Mouse (Mus musculus) lung, adult 2 months (tissue): Measurements from ENCODE around the gene Hmgcll1. TPM values are rescaled to one million over a fixed set of nuclear protein-coding genes. Genes with fewer than 3 reads are reported as not detected.

Experiments used
- DNase-seq: peaks from one replicate; pipeline ENCODE4 v3.0.0; 2022
- H3K4me1 ChIP-seq: fragments of 200-500 bp; 2 replicates; pipeline ENCODE4 v1.6.1; 2011; ENCODE audit warnings: low read length; ENCODE audit not compliant: control insufficient read depth, insufficient read depth
- H3K4me3 ChIP-seq: fragments of 200-500 bp; replicated peaks from 2 replicates; pipeline ENCODE3; 2011; ENCODE audit warnings: low read depth, mild to moderate bottlenecking, control low read depth, low read length; ENCODE audit errors: extremely low read depth
- CTCF ChIP-seq: fragments of 200-500 bp; IDR thresholded peaks from 2 replicates; pipeline ENCODE4 v1.5.1; 2011; ENCODE audit warnings: mild to moderate bottlenecking, low read length, control low read depth; ENCODE audit not compliant: insufficient read depth
- POLR2A ChIP-seq: fragments of 200-500 bp; IDR thresholded peaks from 2 replicates; pipeline ENCODE4 v1.6.1; 2011; ENCODE audit warnings: low read depth, mild to moderate bottlenecking, control low read depth, low read length, borderline replicate concordance; ENCODE audit errors: extremely low read depth
- WGBS: fragments of 180-500 bp; shearing (Covaris S2); methylation state at CpG from one replicate; pipeline ENCODE4 v1.1.7; 2018; 5-methylcytosine and 5-hydroxymethylcytosine counted together
- polyA plus RNA-seq: library from polyadenylated mRNA; depleted of rRNA; stranded (reverse); fragments of >200 nt; gene quantifications from 2 replicates; pipeline ENCODE4 v1.2.3, GENCODE M21; 2012; rRNA removed

The Hmgcll1 gene
- polyA plus RNA-seq, 1 experiment: 2.7 TPM

GRCm38 (mm10) chr9:76129353-76129752 is 114.7 kb downstream of the Hmgcll1 start:
- no peak overlapping the region for H3K4me3 ChIP-seq
- no peak for TF ChIP-seq CTCF
- TF ChIP-seq POLR2A: no peak
- no peak for DNase-seq
- H3K4me1 ChIP-seq: no peaks in the 10 kb centered on the region
- 66% methylated on average over 1 of the region's 1 CpGs for WGBS

GRCm38 (mm10) chr9:76134042-76134441 is 119.4 kb downstream of the Hmgcll1 start:
- Histone ChIP-seq H3K4me3 (no peak overlapping the region), H3K4me1 (no peaks in the 10 kb centered on the region)
- 83% methylated on average over 6 of the region's 6 CpGs for WGBS
- DNase-seq: no peak
- TF ChIP-seq CTCF: no peak
- TF ChIP-seq POLR2A: no peak

GRCm38 (mm10) chr9:76138378-76139109 is 123.9 kb downstream of the Hmgcll1 start:
- H3K4me3 ChIP-seq: no peak overlapping the region
- H3K4me1 ChIP-seq: no peaks in the 10 kb centered on the region
- DNase-seq: no peak
- TF ChIP-seq POLR2A (no peak), CTCF (no peak)
- WGBS: 77% methylated on average over 3 of the region's 3 CpGs

- Histone ChIP-seq H3K4me1 (no peaks in the 10 kb centered on the region), H3K4me3 (no peak overlapping the region)
- 70% methylated on average over 3 of the region's 3 CpGs for WGBS
- DNase-seq: no peak
- no peak for TF ChIP-seq POLR2A
- no peak for TF ChIP-seq CTCF
Observed at GRCm38 (mm10) chr9:76145593-76145992, 130.9 kb downstream of the Hmgcll1 start.

GRCm38 (mm10) chr9:76162446-76162845 is 147.8 kb downstream of the Hmgcll1 start:
- Histone ChIP-seq H3K4me3 (no peak overlapping the region), H3K4me1 (no peaks in the 10 kb centered on the region)
- DNase-seq: no peak
- TF ChIP-seq POLR2A: no peak
- TF ChIP-seq CTCF: no peak
- 29% methylated on average over 8 of the region's 8 CpGs for WGBS

- TF ChIP-seq POLR2A (no peak), CTCF (0 out of 2 replicates have a peak, but pooled peaks have one; percentile 21)
- H3K4me1 ChIP-seq: no peaks in the 10 kb centered on the region
- H3K4me3 ChIP-seq: no peak overlapping the region
- DNase-seq: peak; percentile 7
- 36% methylated on average over 3 of the region's 3 CpGs for WGBS
Observed at GRCm38 (mm10) chr9:76168355-76168754, 153.7 kb downstream of the Hmgcll1 start.

GRCm38 (mm10) chr9:76172686-76173295 is 158.1 kb downstream of the Hmgcll1 start:
- 62% methylated on average over 5 of the region's 5 CpGs for WGBS

GRCm38 (mm10) chr9:76179221-76179620 is 164.6 kb downstream of the Hmgcll1 start:
- DNase-seq: no peak
- TF ChIP-seq POLR2A: no peak
- TF ChIP-seq CTCF: no peak
- no peaks in the 10 kb centered on the region for H3K4me1 ChIP-seq
- H3K4me3 ChIP-seq: no peak overlapping the region

More at GRCm38 (mm10) chr9:76172686-76173295, 158.1 kb downstream of the Hmgcll1 start:
- Histone ChIP-seq H3K4me3 (no peak overlapping the region), H3K4me1 (no peaks in the 10 kb centered on the region)
- DNase-seq: no peak
- TF ChIP-seq POLR2A (no peak), CTCF (no peak)

Other genes starting within 250 kb of the Hmgcll1 start
- 7.3 and 13.3 TPM in 2 replicates for gene Bmp5, start 239.5 kb upstream of the Hmgcll1 start, polyA plus RNA-seq
- gene Gfral, start 198.8 kb downstream of the Hmgcll1 start, polyA plus RNA-seq: not detected in 2 replicates